ENCODE assay signal across 8 mouse cellular contexts in the genomic region with DNA sequence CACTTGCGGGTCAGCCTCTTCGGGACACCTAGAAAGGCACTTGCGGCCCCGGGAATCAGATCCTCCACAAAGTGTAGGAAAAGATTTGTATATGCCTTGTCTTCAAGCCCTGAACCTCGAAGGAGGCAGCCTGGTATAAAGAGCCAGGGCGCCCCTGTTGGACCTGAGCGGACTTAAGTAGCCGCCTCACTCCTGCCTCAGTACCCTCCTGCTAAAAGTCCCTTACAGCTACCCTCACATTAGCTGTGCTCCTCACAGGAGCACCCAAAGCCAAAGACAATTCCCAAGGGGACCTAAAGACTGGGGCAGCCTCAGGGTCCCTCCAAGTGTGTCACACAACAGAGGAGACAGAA. TPM values are rescaled to one million over a fixed set of nuclear protein-coding genes. Genes with fewer than 3 reads are reported as not detected.
DNase-seq lines count a peak whose midpoint lies in the region; ATAC-seq lines count a peak whose summit lies in the region.

No protein-coding gene starts in this region.

- H3K9me3 ChIP-seq in forebrain, embryonic 10.5 days, result no peaks in the 10 kb centered on the region
- H3K9me3 ChIP-seq in limb, embryonic 12.5 days, result no peaks in the 10 kb centered on the region
- no peaks in the 10 kb centered on the region for H3K9me3 ChIP-seq in neural tube, embryonic 15.5 days (replicated peaks)

- intact Hi-C loops in gastrocnemius, postnatal 36 days (cut with DNase I), result no loop called here

- no peak overlapping the region for H3K27ac ChIP-seq in forebrain, embryonic 10.5 days
- H3K27ac ChIP-seq in limb, embryonic 12.5 days, result no peak overlapping the region
- H3K27ac ChIP-seq in neural tube, embryonic 15.5 days (replicated peaks), result peak overlapping the region; percentile 5; the same call in 1 of the 2 replicates

- H3K4me2 ChIP-seq in limb, embryonic 12.5 days, result peak overlapping the region; percentile 63
- H3K4me2 ChIP-seq in neural tube, embryonic 15.5 days, result peak overlapping the region; percentile 83

- H3K4me1 ChIP-seq in forebrain, embryonic 10.5 days, result peaks cover 14% of the 10 kb centered on the region
- H3K4me1 ChIP-seq in limb, embryonic 12.5 days (replicated peaks), result peaks cover 9% of the 10 kb centered on the region; the same call in 1 of the 2 replicates
- peaks cover 17% of the 10 kb centered on the region for H3K4me1 ChIP-seq in neural tube, embryonic 15.5 days

- peak overlapping the region; percentile 51 for H3K4me3 ChIP-seq in forebrain, embryonic 10.5 days
- peak overlapping the region; percentile 36 for H3K4me3 ChIP-seq in limb, embryonic 12.5 days (replicated peaks)
- peak overlapping the region; percentile 47 for H3K4me3 ChIP-seq in neural tube, embryonic 15.5 days (replicated peaks)

- H3K36me3 ChIP-seq in forebrain, embryonic 10.5 days (replicated peaks), result no peaks in the 10 kb centered on the region
- no peaks in the 10 kb centered on the region for H3K36me3 ChIP-seq in limb, embryonic 12.5 days
- no peaks in the 10 kb centered on the region for H3K36me3 ChIP-seq in neural tube, embryonic 15.5 days

- ATAC-seq in limb, embryonic 12.5 days (ENCODE audit: insufficient number of reproducible peaks, insufficient read depth, low FRiP score, low TSS enrichment, low read depth), result no peak
- ATAC-seq in neural tube, embryonic 15.5 days (ENCODE audit: low FRiP score), result peak; percentile 58

- peak; percentile 5 for DNase-seq in layer of hippocampus, adult 11-12 months (ENCODE audit: low spot score)
- DNase-seq in layer of hippocampus, postnatal 14 days (ENCODE audit: low spot score in 2 of 2), result no peak
- no peak for DNase-seq in forebrain, embryonic 10.5 days (ENCODE audit: extremely low spot score, low spot score)
- no peak for DNase-seq in ovary, adult 18-20 months (ENCODE audit: low spot score)
- no peak for DNase-seq in spleen, postnatal 14 days (ENCODE audit: low spot score in 2 of 2)
- DNase-seq in gastrocnemius, postnatal 36 days, result no peak

- peaks cover 39% of the 10 kb centered on the region for H3K27me3 ChIP-seq in forebrain, embryonic 10.5 days (ENCODE audit: poor library complexity, severe bottlenecking)
- peaks cover 39% of the 10 kb centered on the region for H3K27me3 ChIP-seq in limb, embryonic 12.5 days
- H3K27me3 ChIP-seq in neural tube, embryonic 15.5 days (replicated peaks), result peaks cover 19% of the 10 kb centered on the region

- 16% methylated on average over 8 of the region's 8 CpGs for WGBS in forebrain, embryonic 10.5 days
- 18% methylated on average over 8 of the region's 8 CpGs for WGBS in limb, embryonic 12.5 days
- 15% methylated on average over 8 of the region's 8 CpGs for WGBS in neural tube, embryonic 15.5 days

- H3K9ac ChIP-seq in limb, embryonic 12.5 days (replicated peaks), result peak overlapping the region; percentile 32; the same call in 1 of the 2 replicates
- H3K9ac ChIP-seq in neural tube, embryonic 15.5 days (replicated peaks), result peak overlapping the region; percentile 38; the same call in 1 of the 2 replicates

RNA-seq across cellular contexts. Expression of a gene that starts 0.4 kb away (rescaled TPM):
- total RNA-seq in layer of hippocampus, postnatal 14 days (2021), result 10 to 100 TPM; 31.3 to 32.6 TPM
- 0.53 and 0.57 TPM in 2 replicates for polyA plus RNA-seq in forebrain, embryonic 10.5 days (2016; fragmentation: Nextera tagmentation; extraction: Ambion mirVana)
- polyA plus RNA-seq in limb, embryonic 12.5 days (2016; fragmentation: Nextera tagmentation; extraction: Ambion mirVana), result 0.29 and 0.53 TPM in 2 replicates
- polyA plus RNA-seq in neural tube, embryonic 15.5 days (2015; fragmentation: Nextera tagmentation; extraction: Ambion mirVana), result 8.1 and 9.5 TPM in 2 replicates
- under 1 TPM; 0.10 to 0.89 TPM for total RNA-seq in gastrocnemius, postnatal 36 days (2021)

RNA-seq across cellular contexts. Expression of a gene that starts 8.4 kb away (rescaled TPM):
- total RNA-seq in layer of hippocampus, postnatal 14 days (2021), result 10 to 100 TPM; 35.2 to 37.4 TPM
- 33.9 and 37.4 TPM in 2 replicates for polyA plus RNA-seq in forebrain, embryonic 10.5 days (2016; fragmentation: Nextera tagmentation; extraction: Ambion mirVana)
- polyA plus RNA-seq in limb, embryonic 12.5 days (2016; fragmentation: Nextera tagmentation; extraction: Ambion mirVana), result 28.2 and 29.2 TPM in 2 replicates
- 48.5 and 51.5 TPM in 2 replicates for polyA plus RNA-seq in neural tube, embryonic 15.5 days (2015; fragmentation: Nextera tagmentation; extraction: Ambion mirVana)
- total RNA-seq in gastrocnemius, postnatal 36 days (2021), result 1 to 10 TPM; 3.1 to 4.5 TPM

RNA-seq across cellular contexts. Expression of a gene that starts 39.9 kb away (rescaled TPM):
- 100 to 1,000 TPM; 155 to 164 TPM for total RNA-seq in layer of hippocampus, postnatal 14 days (2021)
- 262 and 282 TPM in 2 replicates for polyA plus RNA-seq in forebrain, embryonic 10.5 days (2016; fragmentation: Nextera tagmentation; extraction: Ambion mirVana)
- polyA plus RNA-seq in limb, embryonic 12.5 days (2016; fragmentation: Nextera tagmentation; extraction: Ambion mirVana), result 172 and 174 TPM in 2 replicates
- 112 and 133 TPM in 2 replicates for polyA plus RNA-seq in neural tube, embryonic 15.5 days (2015; fragmentation: Nextera tagmentation; extraction: Ambion mirVana)
- total RNA-seq in gastrocnemius, postnatal 36 days (2021), result 1 to 10 TPM; 6.0 to 8.6 TPM
